Comparison of ENCODE assay signal across 8 mouse cellular contexts in the genomic region with DNA sequence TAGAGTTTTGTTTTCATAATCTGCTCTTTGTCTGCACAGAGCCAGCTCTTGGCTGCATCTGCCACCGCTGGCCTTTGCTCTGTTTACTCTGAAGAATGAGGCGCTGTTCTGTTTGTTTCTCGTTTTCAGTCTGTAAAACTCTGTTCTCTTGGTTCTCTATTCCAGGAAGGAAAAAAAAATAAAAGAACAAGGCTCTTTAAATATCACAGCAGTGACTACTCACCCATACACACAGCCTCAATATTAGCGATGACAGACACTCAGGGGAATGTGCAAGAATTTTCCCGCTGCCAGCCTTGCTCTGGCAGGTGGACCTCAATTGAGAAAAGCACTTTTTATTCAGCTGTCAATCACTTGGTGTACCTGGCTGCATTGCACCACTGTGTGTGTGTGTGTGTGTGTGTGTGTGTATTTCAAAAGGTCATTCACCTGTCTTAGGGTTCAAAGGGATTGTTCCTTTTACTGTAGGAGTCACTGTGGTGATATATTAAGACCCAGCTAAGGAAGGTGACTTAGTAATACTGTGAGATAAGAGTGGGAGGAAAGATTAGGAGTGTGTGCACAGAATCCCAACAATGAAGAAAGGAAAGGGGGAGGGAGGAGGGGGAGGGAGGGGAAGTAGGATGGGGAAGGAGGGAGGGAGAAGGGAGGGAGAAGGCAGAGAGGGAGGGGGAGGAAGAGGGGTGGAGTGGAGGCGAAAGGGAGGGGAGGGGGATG. TPM values are rescaled to one million over a fixed set of nuclear protein-coding genes. Genes with fewer than 3 reads are reported as not detected.
DNase-seq lines count a peak whose midpoint lies in the region; ATAC-seq and TF ChIP-seq lines count a peak whose summit lies in the region.

No protein-coding gene starts in this region.

- H3K9me3 ChIP-seq in lung, embryonic 15.5 days = no peaks in the 10 kb centered on the region
- no peaks in the 10 kb centered on the region for H3K9me3 ChIP-seq in limb, embryonic 12.5 days
- H3K9me3 ChIP-seq in stomach, embryonic 14.5 days (ENCODE audit: control insufficient read depth, low read depth, low read length) = no peaks in the 10 kb centered on the region

- DNase-seq in cerebellum, adult 2 months = no peak
- DNase-seq in cerebellum, postnatal 25 days = no peak
- DNase-seq in lung, postnatal 14 days = no peak
- DNase-seq in cerebellum, adult 11 months = no peak
- DNase-seq in thymus, postnatal 14 days = no peak

- no peak overlapping the region for H3K9ac ChIP-seq in lung, embryonic 15.5 days
- H3K9ac ChIP-seq in limb, embryonic 12.5 days (replicated peaks) = no peak overlapping the region
- no peak overlapping the region for H3K9ac ChIP-seq in stomach, embryonic 14.5 days (replicated peaks; ENCODE audit: low read depth, low read length)

- no peaks in the 10 kb centered on the region for H3K4me1 ChIP-seq in cerebellum, adult 2 months (ENCODE audit: control insufficient read depth, insufficient read depth, low read length)
- peaks cover 57% of the 10 kb centered on the region for H3K4me1 ChIP-seq in lung, embryonic 15.5 days
- peaks cover 67% of the 10 kb centered on the region for H3K4me1 ChIP-seq in limb, embryonic 12.5 days (replicated peaks)
- peaks cover 55% of the 10 kb centered on the region for H3K4me1 ChIP-seq in stomach, embryonic 14.5 days (ENCODE audit: control insufficient read depth, insufficient read depth, low read length)

- TF ChIP-seq CTCF in cerebellum, adult 2 months (IDR thresholded peaks at IDR 0.05; ENCODE audit: borderline replicate concordance, insufficient read depth, low read depth, low read length) = no peak

- H3K27me3 ChIP-seq in cerebellum, adult 2 months (ENCODE audit: control insufficient read depth, insufficient read depth, low read length) = no peaks in the 10 kb centered on the region; the same call in 1 of the 2 replicates
- no peaks in the 10 kb centered on the region for H3K27me3 ChIP-seq in lung, embryonic 15.5 days
- no peaks in the 10 kb centered on the region for H3K27me3 ChIP-seq in limb, embryonic 12.5 days
- no peaks in the 10 kb centered on the region for H3K27me3 ChIP-seq in stomach, embryonic 14.5 days (ENCODE audit: control insufficient read depth, insufficient read depth, low read length)

- no peak for TF ChIP-seq POLR2A in cerebellum, adult 2 months (IDR thresholded peaks at IDR 0.05; ENCODE audit: borderline replicate concordance, insufficient read depth, low read length)

- 0 out of 2 replicates have a peak overlapping the region, but pooled peaks have one; percentile 4 for H3K4me2 ChIP-seq in lung, embryonic 15.5 days
- no peak overlapping the region for H3K4me2 ChIP-seq in limb, embryonic 12.5 days
- 0 out of 2 replicates have a peak overlapping the region, but pooled peaks have one; percentile 14 for H3K4me2 ChIP-seq in stomach, embryonic 14.5 days (replicated peaks; ENCODE audit: low read depth, low read length)

- H3K4me3 ChIP-seq in cerebellum, adult 2 months (replicated peaks; ENCODE audit: insufficient read depth, low read depth, low read length) = no peak overlapping the region
- no peak overlapping the region for H3K4me3 ChIP-seq in lung, embryonic 15.5 days
- H3K4me3 ChIP-seq in limb, embryonic 12.5 days (replicated peaks) = no peak overlapping the region
- H3K4me3 ChIP-seq in stomach, embryonic 14.5 days (ENCODE audit: low read depth, low read length) = no peak overlapping the region

- WGBS in cerebellum, adult 2 months = 57% methylated on average over 6 of the region's 6 CpGs
- 6% methylated on average over 6 of the region's 6 CpGs for WGBS in lung, embryonic 15.5 days
- WGBS in limb, embryonic 12.5 days = 44% methylated on average over 6 of the region's 6 CpGs
- WGBS in stomach, embryonic 14.5 days = 11% methylated on average over 6 of the region's 6 CpGs

- 0 out of 2 replicates have a peak, but pooled peaks have one; percentile 13 for ATAC-seq in lung, embryonic 15.5 days (ENCODE audit: borderline replicate concordance, extremely low read depth, low FRiP score, low TSS enrichment)
- ATAC-seq in limb, embryonic 12.5 days (ENCODE audit: insufficient number of reproducible peaks, insufficient read depth, low FRiP score, low TSS enrichment, low read depth) = no peak
- ATAC-seq in stomach, embryonic 14.5 days (ENCODE audit: insufficient number of reproducible peaks, insufficient read depth, low FRiP score, low read depth) = peak; percentile 59

- H3K36me3 ChIP-seq in lung, embryonic 15.5 days = no peaks in the 10 kb centered on the region
- no peaks in the 10 kb centered on the region for H3K36me3 ChIP-seq in limb, embryonic 12.5 days
- no peaks in the 10 kb centered on the region for H3K36me3 ChIP-seq in stomach, embryonic 14.5 days (ENCODE audit: control insufficient read depth, insufficient read depth, low read length)

- H3K27ac ChIP-seq in cerebellum, adult 2 months (ENCODE audit: insufficient read depth, low read length) = peak overlapping the region; percentile 50; the same call in 1 of the 2 replicates
- H3K27ac ChIP-seq in lung, embryonic 15.5 days = peak overlapping the region; percentile 57
- peak overlapping the region; percentile 45; the same call in 1 of the 2 replicates for H3K27ac ChIP-seq in limb, embryonic 12.5 days
- peak overlapping the region; percentile 58; the same call in 1 of the 2 replicates for H3K27ac ChIP-seq in stomach, embryonic 14.5 days (ENCODE audit: low read length)

RNA-seq across cellular contexts. Expression of a gene that starts 42.7 kb away (rescaled TPM):
- polyA plus RNA-seq in cerebellum, adult 2 months (2012; rRNA removed) = 26.2 and 27.3 TPM in 2 replicates
- polyA plus RNA-seq in lung, embryonic 15.5 days (2015; fragmentation: Nextera tagmentation; extraction: Ambion mirVana) = 4.1 TPM in 2 replicates
- polyA plus RNA-seq in limb, embryonic 12.5 days (2016; fragmentation: Nextera tagmentation; extraction: Ambion mirVana) = 10.9 and 11.7 TPM in 2 replicates
- polyA plus RNA-seq in stomach, embryonic 14.5 days (2014; fragmentation: Nextera tagmentation; extraction: Ambion mirVana) = 4.6 and 5.0 TPM in 2 replicates
